Mouse (Mus musculus) B cell, adult 2 months (primary cell): ENCODE measurements around the gene Phactr3.
"Not testable (repeated sequence)": the region's sequence is repeated elsewhere in the genome, so short reads cannot be mapped to it uniquely, and the experiment has no call there.

Source experiments
- DNase-seq, 2 experiments: peaks; one replicate each; pipeline ENCODE4 v3.0.0; 2022

Gene Phactr3

DNA sequence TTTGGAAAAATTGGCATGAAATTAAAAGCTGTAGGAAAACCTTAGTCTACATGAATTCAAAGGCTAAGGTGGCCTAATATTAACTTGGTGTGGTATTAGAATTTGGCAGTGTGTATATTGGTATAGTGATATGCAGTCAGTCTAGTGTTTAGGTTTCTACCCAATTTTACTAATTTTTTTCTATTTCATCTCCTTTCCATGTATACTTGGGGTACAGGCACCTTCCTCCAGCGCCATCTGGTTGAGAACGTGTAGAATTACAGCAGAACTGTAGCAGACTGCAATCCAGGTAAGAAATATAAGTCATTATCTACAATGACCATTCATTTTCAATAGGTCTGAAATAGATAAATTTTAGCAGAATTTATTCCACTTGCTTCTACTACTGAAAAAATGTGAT lies 220.3 kb downstream of the Phactr3 start:
- DNase-seq: no peak

DNA sequence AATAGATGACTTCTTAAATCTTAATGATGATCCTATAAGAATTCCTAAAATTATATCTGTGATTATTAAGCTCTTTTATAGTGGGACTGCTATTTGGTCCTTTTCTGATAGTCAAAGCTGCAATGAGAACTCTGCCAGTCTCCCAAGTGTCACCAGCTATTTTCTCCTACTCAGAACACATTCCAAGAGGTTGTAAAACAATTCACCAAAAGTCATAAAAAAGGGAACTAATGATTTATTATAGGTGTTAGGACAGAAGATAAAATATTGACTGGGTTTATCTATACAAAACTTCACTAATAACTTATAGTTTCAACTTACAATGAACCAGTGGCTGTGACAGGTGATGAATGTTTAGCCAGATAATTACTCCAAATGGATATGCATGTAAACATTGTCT lies 223.3 kb downstream of the Phactr3 start:
- not testable (repeated sequence) for DNase-seq

DNA sequence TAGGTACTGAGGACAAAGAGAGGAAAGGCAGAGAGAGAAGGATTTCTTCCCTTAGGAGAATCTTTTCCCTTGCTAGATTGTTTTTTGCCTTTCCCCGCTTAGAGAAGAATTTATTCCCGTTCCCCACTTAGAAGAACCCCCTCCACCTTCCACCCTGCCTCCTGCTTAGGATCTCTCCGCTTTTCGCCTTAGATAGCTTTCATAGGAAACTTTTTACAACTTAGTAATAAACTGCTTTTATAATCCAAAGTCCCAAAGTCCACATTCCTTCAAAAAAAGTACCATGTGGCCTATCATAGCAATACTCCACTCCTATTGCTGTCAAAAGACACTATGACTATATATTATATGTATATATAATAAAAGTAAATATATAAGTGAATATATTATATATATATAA lies 223.8 kb downstream of the Phactr3 start:
- no peak for DNase-seq
